In the genomic region with DNA sequence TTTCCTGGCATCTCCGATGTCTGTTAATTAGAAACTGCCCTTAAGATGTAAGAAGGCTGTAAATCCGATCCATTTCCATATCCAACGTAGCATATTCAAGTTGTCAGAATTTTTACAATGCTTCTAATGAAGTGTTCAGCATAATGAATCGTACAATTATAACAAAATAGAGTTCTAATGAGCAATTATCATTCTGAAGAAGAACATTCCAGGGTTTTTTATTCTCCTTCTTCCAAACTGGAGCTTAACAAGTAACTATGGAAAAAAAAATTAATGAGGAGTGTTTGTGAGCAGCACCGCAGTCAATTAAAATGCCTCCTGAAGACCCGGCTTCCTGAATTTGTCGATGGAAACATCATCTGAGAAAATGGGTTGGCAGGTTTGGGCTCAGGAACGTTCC, we compare ENCODE assay signal across 25 mouse cellular contexts.
"Had no signal": no experiment of that assay in that cellular context is flagged by ENCODE, and none has a peak within 500 bp of the region (broad histone marks: within the 10 kb centered on the region; RNA-seq: fewer than 3 reads in every experiment).

No protein-coding gene starts in this region.

- H3K36me3 ChIP-seq: kidney, embryonic 15.5 days; limb, embryonic 10.5 days; limb, embryonic 13.5 days; liver, embryonic 12.5 days; liver, embryonic 15.5 days; lung, embryonic 15.5 days; midbrain, embryonic 10.5 days; midbrain, embryonic 13.5 days; neural tube, embryonic 12.5 days; neural tube, embryonic 15.5 days; stomach, embryonic 15.5 days had no signal

- H3K4me2 ChIP-seq: kidney, embryonic 15.5 days; limb, embryonic 13.5 days; liver, embryonic 12.5 days; liver, embryonic 15.5 days; lung, embryonic 15.5 days; midbrain, embryonic 13.5 days; neural tube, embryonic 12.5 days; neural tube, embryonic 15.5 days; stomach, embryonic 15.5 days had no signal

- H3K27me3 ChIP-seq: kidney, embryonic 15.5 days; limb, embryonic 13.5 days; liver, embryonic 12.5 days; liver, embryonic 15.5 days; lung, embryonic 15.5 days; midbrain, embryonic 13.5 days; neural tube, embryonic 12.5 days; neural tube, embryonic 15.5 days; stomach, embryonic 15.5 days had no signal

- H3K9ac ChIP-seq: kidney, embryonic 15.5 days; limb, embryonic 13.5 days; liver, embryonic 12.5 days; liver, embryonic 15.5 days; lung, embryonic 15.5 days; midbrain, embryonic 13.5 days; neural tube, embryonic 12.5 days; neural tube, embryonic 15.5 days; stomach, embryonic 15.5 days had no signal

- H3K4me3 ChIP-seq: kidney, embryonic 15.5 days; limb, embryonic 10.5 days; limb, embryonic 13.5 days; liver, embryonic 12.5 days; liver, embryonic 15.5 days; lung, embryonic 15.5 days; megakaryocyte, embryonic 14.5 days; midbrain, embryonic 10.5 days; midbrain, embryonic 13.5 days; neural tube, embryonic 12.5 days; neural tube, embryonic 15.5 days; stomach, embryonic 15.5 days had no signal

- H3K9me3 ChIP-seq: kidney, embryonic 15.5 days; limb, embryonic 10.5 days; limb, embryonic 13.5 days; liver, embryonic 12.5 days; liver, embryonic 15.5 days; lung, embryonic 15.5 days; megakaryocyte, embryonic 14.5 days; midbrain, embryonic 10.5 days; midbrain, embryonic 13.5 days; neural tube, embryonic 12.5 days; neural tube, embryonic 15.5 days; stomach, embryonic 15.5 days had no signal

- H3K27ac ChIP-seq: kidney, embryonic 15.5 days; limb, embryonic 10.5 days; limb, embryonic 13.5 days; liver, embryonic 12.5 days; liver, embryonic 15.5 days; lung, embryonic 15.5 days; midbrain, embryonic 10.5 days; midbrain, embryonic 13.5 days; neural tube, embryonic 12.5 days; neural tube, embryonic 15.5 days; stomach, embryonic 15.5 days had no signal

- H3K4me1 ChIP-seq: liver, embryonic 12.5 days; liver, embryonic 15.5 days; lung, embryonic 15.5 days; megakaryocyte, embryonic 14.5 days; midbrain, embryonic 10.5 days; midbrain, embryonic 13.5 days; neural tube, embryonic 12.5 days; stomach, embryonic 15.5 days had no signal

- DNase-seq: kidney, adult 8-10 months; kidney, postnatal 10 days; kidney, postnatal 36 days; liver; lung, adult 18-20 months; lung, postnatal 10 days; lung, postnatal 36 days; right cerebral cortex, adult 18-20 months; right cerebral cortex, postnatal 14 days; right cerebral cortex, postnatal 4 days; thymus, adult 18-20 months; thymus, postnatal 14 days; thymus, postnatal 4 days had no signal

- ATAC-seq: liver, embryonic 12.5 days; midbrain, embryonic 13.5 days had no signal
